Mouse (Mus musculus): ENCODE results near the gene Hmga2.

- no peak for TF ChIP-seq CTCF (IDR thresholded peaks at IDR 0.05; ENCODE audit: low read depth)
- TF ChIP-seq EP300 (IDR thresholded peaks at IDR 0.05; ENCODE audit: low read depth): no peak
These were observed 15.2 kb upstream of the Hmga2 start for GRCm38 (mm10) chr10:120491477-120491876.
